Mouse (Mus musculus) C2C12 (cell line): ENCODE results near the gene Tex22.

Experiments
- CEBPB ChIP-seq: IDR thresholded peaks from one replicate; pipeline ENCODE4 v1.6.1; 2011; ENCODE audit warnings: low read depth, mild to moderate bottlenecking, control low read depth, moderate library complexity
- CTCF ChIP-seq: IDR thresholded peaks from one replicate; pipeline ENCODE4 v1.5.1; 2011; ENCODE audit not compliant: control insufficient read depth, insufficient read depth, insufficient read length
- MYOG ChIP-seq: IDR thresholded peaks from one replicate; pipeline ENCODE4 v1.6.1; 2011; ENCODE audit not compliant: control insufficient read depth, insufficient read length; ENCODE audit errors: extremely low read depth
- USF1 ChIP-seq: IDR thresholded peaks from one replicate; pipeline ENCODE4 v1.6.1; 2011; ENCODE audit warnings: low read depth, mild to moderate bottlenecking, control low read depth, moderate library complexity

DNA sequence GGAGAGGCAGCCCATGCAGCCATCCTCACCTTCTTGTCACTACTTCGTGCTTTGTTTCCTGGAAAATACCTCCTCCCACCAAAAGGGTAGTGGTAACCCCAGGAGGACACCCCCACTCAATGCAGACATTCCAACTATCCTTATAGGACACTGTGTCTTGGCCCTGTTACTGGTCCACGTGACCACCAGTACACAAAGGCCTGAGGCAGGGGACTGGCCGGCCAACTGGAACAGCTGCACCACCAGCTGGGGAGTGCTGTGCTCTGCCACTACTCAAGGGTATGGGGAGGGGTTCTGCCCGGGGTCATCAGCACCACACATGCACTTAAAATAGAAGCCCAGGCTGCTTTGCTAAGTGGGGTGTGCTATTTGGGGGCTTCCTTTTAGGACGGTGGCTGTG lies 46.2 kb upstream of the Tex22 start:
- TF ChIP-seq CTCF = no peak
- TF ChIP-seq MYOG = no peak
- TF ChIP-seq CEBPB = no peak
- TF ChIP-seq USF1 = peak; percentile 53
